Mouse (Mus musculus) limb, embryonic 14.5 days (tissue): Measurements from ENCODE around the gene Cd300c. TPM values are rescaled to one million over a fixed set of nuclear protein-coding genes. Genes with fewer than 3 reads are reported as not detected.

Experiments
- ATAC-seq: fragments of 200-750 bp; cut with Nextera tagmentation; 2 replicates; pipeline ENCODE4 v1.8.0; 2017; ENCODE audit warnings: low read depth, moderate number of reproducible peaks, moderate TSS enrichment; ENCODE audit not compliant: low FRiP score
- DNase-seq: peaks from one replicate; pipeline ENCODE4 v3.0.0-alpha.2; 2015; ENCODE audit warnings: low spot score
- H3K27ac ChIP-seq: fragments of 300-500 bp; sonication (generic); replicated peaks from 2 replicates; pipeline ENCODE4 v1.5.1; 2014; ENCODE audit warnings: low read depth, mild to moderate bottlenecking, low read length, moderate library complexity, mixed read lengths
- H3K27me3 ChIP-seq: fragments of 300-500 bp; sonication (generic); 2 replicates; pipeline ENCODE4 v1.6.1; 2014; ENCODE audit warnings: low read length, mixed read lengths; ENCODE audit not compliant: control insufficient read depth, insufficient read depth
- H3K36me3 ChIP-seq: fragments of 300-500 bp; sonication (generic); 2 replicates; pipeline ENCODE4 v1.6.1; 2014; ENCODE audit warnings: mild to moderate bottlenecking, low read length, moderate library complexity, mixed read lengths; ENCODE audit not compliant: control insufficient read depth, insufficient read depth
- H3K4me1 ChIP-seq: fragments of 300-500 bp; sonication (generic); 2 replicates; pipeline ENCODE4 v1.6.1; 2014; ENCODE audit warnings: antibody characterized with exemption, low read length, mixed read lengths; ENCODE audit not compliant: control insufficient read depth, insufficient read depth
- H3K4me2 ChIP-seq: fragments of 300-500 bp; sonication (generic); replicated peaks from 2 replicates; pipeline ENCODE4 v1.6.1; 2014; ENCODE audit warnings: low read depth, mild to moderate bottlenecking, low read length, moderate library complexity; ENCODE audit not compliant: severe bottlenecking
- H3K4me3 ChIP-seq: fragments of 300-500 bp; sonication (generic); replicated peaks from 2 replicates; pipeline ENCODE4 v1.5.1; 2014; ENCODE audit warnings: low read length
- H3K9ac ChIP-seq: fragments of 300-500 bp; sonication (generic); 2 replicates; pipeline ENCODE4 v1.6.1; 2014; ENCODE audit warnings: mild to moderate bottlenecking, low read depth, low read length, moderate library complexity; ENCODE audit not compliant: severe bottlenecking
- H3K9me3 ChIP-seq: fragments of 300-500 bp; sonication (generic); 2 replicates; pipeline ENCODE4 v1.6.1; 2016; ENCODE audit warnings: low read length; ENCODE audit not compliant: control insufficient read depth
- POLR2A ChIP-seq: fragments of 200-500 bp; IDR thresholded peaks from 2 replicates; pipeline ENCODE4 v1.8.0; 2012; ENCODE audit warnings: inconsistent platforms, mild to moderate bottlenecking, moderate library complexity, borderline replicate concordance; ENCODE audit not compliant: insufficient read depth, insufficient read length; ENCODE audit errors: extremely low read depth
- WGBS: fragments of 180-500 bp; shearing (Covaris S2); extraction: QIAGEN DNeasy Blood & Tissue Kit; methylation state at CpG from one replicate; pipeline ENCODE4 v1.1.7; 2014; 5-methylcytosine and 5-hydroxymethylcytosine counted together
- polyA plus RNA-seq, 2 experiments: library from polyadenylated mRNA; depleted of rRNA in 1 of 2; stranded (reverse) in 1 of 2; unstranded in 1 of 2; fragments of >200 nt; fragmentation: Nextera tagmentation in 1 of 2; extraction: Ambion mirVana in 1 of 2; gene quantifications; 2 replicates each; pipeline versions ENCODE4 v1.2.1 to v1.2.3; 2012 to 2014

Cd300c gene
- polyA plus RNA-seq, 2 experiments = not detected

DNA sequence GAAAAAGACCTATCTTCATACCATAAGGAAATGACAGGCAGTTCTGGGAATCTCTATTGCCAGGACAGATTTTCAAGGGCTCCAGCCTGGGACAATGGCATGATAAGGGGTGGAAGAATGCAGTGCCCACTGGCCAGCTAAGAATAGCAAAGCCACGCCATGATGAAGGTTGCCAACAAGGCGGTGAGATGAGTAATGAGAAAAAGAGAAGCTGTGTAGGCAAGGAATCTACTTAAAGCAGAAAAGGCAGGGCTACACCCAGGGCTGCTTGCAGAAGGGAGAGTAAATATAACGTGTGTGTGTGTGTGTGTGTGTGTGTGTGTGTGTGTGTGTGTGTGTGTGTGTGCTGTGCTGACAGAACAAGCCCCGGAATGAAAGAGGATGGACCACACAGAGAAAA is 12.9 kb upstream of the Cd300c start:
- Histone ChIP-seq H3K9me3 (peaks cover 8% of the 10 kb centered on the region; the same call in 1 of the 2 replicates), H3K27me3 (no peaks in the 10 kb centered on the region), H3K4me3 (no peak overlapping the region), H3K36me3 (no peaks in the 10 kb centered on the region), H3K9ac (no peak overlapping the region), H3K4me2 (no peak overlapping the region), H3K27ac (no peak overlapping the region), H3K4me1 (no peaks in the 10 kb centered on the region)
- WGBS = 68% methylated on average over 4 of the region's 4 CpGs
- no peak for DNase-seq
- ATAC-seq = no peak
- no peak for TF ChIP-seq POLR2A

DNA sequence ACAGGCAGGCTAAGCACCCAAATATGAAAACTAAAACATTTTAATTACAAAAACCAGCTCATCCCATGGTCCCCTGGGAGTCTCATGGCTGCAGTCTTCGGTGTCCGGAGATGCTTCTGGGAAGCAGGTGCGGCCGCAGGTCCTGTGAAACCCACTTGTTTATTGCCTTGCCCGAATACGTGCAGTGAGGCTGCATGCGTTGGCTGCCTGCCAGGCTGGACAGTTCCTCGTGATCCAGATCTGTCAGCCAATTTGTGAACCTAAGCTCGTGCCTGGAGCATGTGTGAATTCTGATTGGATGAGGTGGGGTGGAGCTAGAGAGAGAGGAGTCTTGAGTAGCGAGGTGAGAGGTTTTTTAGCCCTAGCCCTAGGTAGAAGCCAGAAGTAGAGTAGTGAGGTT is 3.8 kb upstream of the Cd300c start:
- Histone ChIP-seq H3K4me1 (no peaks in the 10 kb centered on the region), H3K27me3 (no peaks in the 10 kb centered on the region), H3K27ac (no peak overlapping the region), H3K4me2 (no peak overlapping the region), H3K36me3 (no peaks in the 10 kb centered on the region), H3K9ac (no peak overlapping the region), H3K4me3 (no peak overlapping the region), H3K9me3 (peaks cover 3% of the 10 kb centered on the region; the same call in 1 of the 2 replicates)
- TF ChIP-seq POLR2A = no peak
- DNase-seq = no peak
- ATAC-seq = no peak
- 74% methylated on average over 10 of the region's 10 CpGs for WGBS

DNA sequence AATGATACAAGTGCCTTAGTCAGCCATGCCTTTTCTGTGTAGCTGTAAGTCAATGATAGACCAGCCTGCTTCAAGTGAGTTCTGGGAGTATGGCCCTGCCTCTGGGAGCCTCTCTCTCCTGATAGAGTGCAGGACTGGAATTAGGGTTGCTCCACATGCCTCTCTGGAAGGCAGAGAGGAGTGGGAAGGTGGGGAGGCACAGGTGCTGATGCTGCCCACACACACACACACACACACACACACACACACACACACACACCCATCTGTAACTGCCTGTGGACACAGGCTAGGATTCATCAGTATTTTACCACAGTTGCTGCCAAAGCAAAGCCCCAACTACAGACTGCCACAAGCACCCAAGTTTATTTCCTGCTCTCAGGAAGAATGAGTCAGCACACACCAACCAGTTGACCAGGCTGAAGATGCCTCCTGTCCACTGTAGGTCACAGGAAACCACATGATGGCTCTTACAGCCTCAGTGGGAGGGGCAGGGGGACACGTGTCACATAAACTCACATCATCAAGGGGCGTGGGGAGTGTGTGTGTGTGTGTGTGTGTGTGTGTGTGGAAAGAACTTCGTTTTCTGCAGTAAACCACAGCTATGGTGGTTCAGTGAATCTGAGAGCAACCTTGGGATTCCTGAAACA is 3.7 kb downstream of the Cd300c start:
- Histone ChIP-seq H3K9me3 (no peaks in the 10 kb centered on the region), H3K9ac (no peak overlapping the region), H3K4me1 (no peaks in the 10 kb centered on the region), H3K27me3 (no peaks in the 10 kb centered on the region), H3K4me2 (no peak overlapping the region), H3K27ac (no peak overlapping the region), H3K36me3 (no peaks in the 10 kb centered on the region), H3K4me3 (no peak overlapping the region)
- ATAC-seq (no peak), DNase-seq (no peak)
- WGBS = 46% methylated on average over 3 of the region's 3 CpGs
- no peak for TF ChIP-seq POLR2A

DNA sequence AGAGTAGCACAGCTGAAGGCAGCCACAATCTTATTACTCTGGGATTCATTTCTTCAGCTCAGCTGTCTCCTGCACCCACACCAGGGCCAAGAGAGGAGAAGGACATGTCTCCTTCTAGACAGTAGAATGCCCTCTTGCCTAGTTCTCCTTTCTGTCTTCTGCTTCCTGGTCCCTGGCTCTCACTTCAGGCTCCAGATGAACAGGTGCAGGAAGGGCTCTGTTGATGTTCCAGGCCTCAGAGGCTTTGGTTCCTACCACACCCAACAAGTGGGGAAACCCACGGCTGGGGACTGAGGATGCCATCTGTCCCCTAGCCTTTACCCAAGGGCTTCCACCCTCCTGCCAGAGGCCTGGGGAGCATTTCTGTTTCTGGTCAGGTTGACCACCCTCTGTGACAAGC is 8.6 kb downstream of the Cd300c start:
- H3K4me3 ChIP-seq = no peak overlapping the region
- ATAC-seq (no peak), DNase-seq (no peak)
- WGBS = 65% methylated on average over 1 of the region's 1 CpGs
- H3K9ac ChIP-seq = no peak overlapping the region
- no peak overlapping the region for H3K4me2 ChIP-seq
- no peaks in the 10 kb centered on the region for H3K9me3 ChIP-seq
- no peaks in the 10 kb centered on the region for H3K36me3 ChIP-seq
- TF ChIP-seq POLR2A = no peak
- H3K27me3 ChIP-seq = no peaks in the 10 kb centered on the region
- H3K27ac ChIP-seq = no peak overlapping the region
- H3K4me1 ChIP-seq = no peaks in the 10 kb centered on the region

DNA sequence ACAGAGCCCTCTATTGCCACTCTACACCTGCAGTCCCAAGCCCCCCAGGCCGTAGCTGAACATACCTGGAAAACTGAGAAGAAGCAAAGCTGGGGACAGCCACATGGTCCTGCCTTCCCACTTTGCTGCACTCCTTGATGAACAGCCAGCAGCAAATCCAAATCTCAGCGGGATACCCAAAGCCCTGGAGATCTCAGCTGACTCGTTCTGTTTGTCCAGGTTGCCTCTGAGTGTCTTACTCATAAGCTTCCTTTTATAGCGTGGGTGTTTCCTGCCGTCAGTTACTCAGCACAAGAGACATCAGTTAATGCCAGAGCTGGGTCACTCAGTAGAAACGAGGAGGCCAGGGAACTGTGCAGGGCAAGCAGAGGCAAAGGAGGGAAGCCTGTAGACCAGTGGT is 34.8 kb downstream of the Cd300c start, which contains the start of gene Cd300lb:
Cd300lb (minus strand) TSS at position 243 of the 400 bp plus-strand sequence.
- 40% methylated on average over 6 of the region's 6 CpGs for WGBS
- DNase-seq (no peak), ATAC-seq (no peak)
- no peak within 1 kb of the TSS for H3K4me2 ChIP-seq
- H3K9ac ChIP-seq = no peak within 1 kb of the TSS
- H3K36me3 ChIP-seq = no peaks in the 10 kb centered on the region
- H3K9me3 ChIP-seq = no peaks in the 10 kb centered on the region
- TF ChIP-seq POLR2A = no peak
- no peak within 1 kb of the TSS for H3K4me3 ChIP-seq
- H3K4me1 ChIP-seq = no peaks in the 10 kb centered on the region
- H3K27ac ChIP-seq = no peak within 1 kb of the TSS
- H3K27me3 ChIP-seq = no peaks in the 10 kb centered on the region

DNA sequence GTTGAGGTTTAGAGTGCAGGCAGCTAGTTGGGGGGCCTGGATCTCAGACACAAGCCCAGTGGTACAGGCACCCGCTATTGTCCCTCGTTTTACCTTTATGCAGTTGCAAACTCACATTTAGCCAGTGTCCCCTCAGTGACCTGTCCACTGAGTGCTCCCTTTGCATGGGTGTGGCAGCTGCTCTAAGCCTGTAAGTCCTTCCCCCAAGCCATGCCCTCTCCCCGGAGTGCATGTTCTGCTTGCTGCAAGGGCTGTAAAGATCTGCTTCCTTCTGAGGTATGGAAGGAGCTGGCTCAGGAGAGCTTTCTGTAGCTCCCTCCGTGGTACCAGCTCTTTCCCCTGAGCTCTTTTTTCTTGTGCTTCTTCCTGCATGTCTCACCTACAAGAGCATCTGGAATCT is 35.4 kb downstream of the Cd300c start:
- no peak overlapping the region for H3K4me2 ChIP-seq
- H3K4me1 ChIP-seq = no peaks in the 10 kb centered on the region
- no peak overlapping the region for H3K4me3 ChIP-seq
- no peak for TF ChIP-seq POLR2A
- no peak overlapping the region for H3K27ac ChIP-seq
- 79% methylated on average over 4 of the region's 4 CpGs for WGBS
- no peak for DNase-seq
- no peaks in the 10 kb centered on the region for H3K36me3 ChIP-seq
- H3K27me3 ChIP-seq = no peaks in the 10 kb centered on the region
- ATAC-seq = no peak
- no peak overlapping the region for H3K9ac ChIP-seq
- no peaks in the 10 kb centered on the region for H3K9me3 ChIP-seq
